Mouse (Mus musculus) heart, embryonic 14.5 days (tissue): ENCODE data around the gene Esrrg. TPM values are rescaled to one million over a fixed set of nuclear protein-coding genes. Genes with fewer than 3 reads are reported as not detected.
A peak's percentile ranks its signal among the peaks of the same experiment; 100 is the strongest.

Experiments used
- ATAC-seq: fragments of 200-750 bp; cut with Nextera tagmentation; 2 replicates; pipeline ENCODE4 v1.8.0; 2017; ENCODE audit warnings: low read depth, moderate TSS enrichment; ENCODE audit not compliant: insufficient number of reproducible peaks, insufficient read depth, low FRiP score
- H3K27ac ChIP-seq, 2 experiments: fragments of 200-500 bp in 1 of 2; fragments of 300-500 bp in 1 of 2; sonication (generic) in 1 of 2; replicated peaks in 1 of 2; 2 replicates each; pipeline ENCODE4 v1.5.1; 2012 to 2014; ENCODE audit warnings: low read depth in 2 of 2, low read length in 2 of 2, control low read depth in 1 of 2, mild to moderate bottlenecking in 1 of 2, mixed read lengths in 1 of 2; ENCODE audit not compliant: control insufficient read depth in 1 of 2, insufficient read depth in 1 of 2
- H3K27me3 ChIP-seq: fragments of 300-500 bp; sonication (generic); 2 replicates; pipeline ENCODE4 v1.6.1; 2014; ENCODE audit warnings: mild to moderate bottlenecking, low read length, control low read depth; ENCODE audit not compliant: control insufficient read depth, insufficient read depth
- H3K36me3 ChIP-seq: fragments of 300-500 bp; sonication (generic); 2 replicates; pipeline ENCODE4 v1.6.1; 2014; ENCODE audit warnings: mild to moderate bottlenecking, control low read depth, low read length, mixed read lengths; ENCODE audit not compliant: control insufficient read depth, insufficient read depth
- H3K4me1 ChIP-seq, 2 experiments: fragments of 200-500 bp in 1 of 2; fragments of 300-500 bp in 1 of 2; sonication (generic) in 1 of 2; 2 replicates each; pipeline ENCODE4 v1.6.1; 2012 to 2014; ENCODE audit warnings: low read length in 2 of 2, control low read depth in 1 of 2, mixed read lengths in 1 of 2; ENCODE audit not compliant: control insufficient read depth in 2 of 2, insufficient read depth in 2 of 2
- H3K4me2 ChIP-seq: fragments of 300-500 bp; sonication (generic); 2 replicates; pipeline ENCODE4 v1.6.1; 2014; ENCODE audit warnings: mild to moderate bottlenecking, low read length
- H3K4me3 ChIP-seq, 2 experiments: fragments of 200-500 bp in 1 of 2; fragments of 300-500 bp in 1 of 2; sonication (generic) in 1 of 2; 2 replicates each; pipeline ENCODE4 v1.5.1; 2012 to 2014; ENCODE audit warnings: low read length in 2 of 2, mild to moderate bottlenecking in 2 of 2, control low read depth in 1 of 2, low read depth in 1 of 2, moderate library complexity in 1 of 2; ENCODE audit not compliant: control insufficient read depth in 1 of 2, insufficient read depth in 1 of 2
- H3K9ac ChIP-seq: fragments of 300-500 bp; sonication (generic); 2 replicates; pipeline ENCODE4 v1.6.1; 2014; ENCODE audit warnings: mild to moderate bottlenecking, low read length
- H3K9me3 ChIP-seq: fragments of 300-500 bp; sonication (generic); 2 replicates; pipeline ENCODE4 v1.6.1; 2016; ENCODE audit warnings: low read length, control low read depth; ENCODE audit not compliant: control insufficient read depth
- WGBS: fragments of 180-500 bp; shearing (Covaris S2); extraction: QIAGEN DNeasy Blood & Tissue Kit; methylation state at CpG from one replicate; pipeline ENCODE4 v1.1.7; 2014; 5-methylcytosine and 5-hydroxymethylcytosine counted together
- polyA plus RNA-seq: library from polyadenylated mRNA; unstranded; fragments of >200 nt; fragmentation: Nextera tagmentation; extraction: Ambion mirVana; gene quantifications from 2 replicates; pipeline ENCODE4 v1.2.1, GENCODE M21; 2014

The Esrrg gene
- polyA plus RNA-seq, 1 experiment from 2014 or later = 31.2 TPM

- Histone ChIP-seq H3K4me3 (peak overlapping the region; percentile 67 to 73), H3K4me2 (peak overlapping the region; percentile 83), H3K4me1 (peaks cover 19 to 35% of the 10 kb centered on the region in 2 experiments), H3K9me3 (no peaks in the 10 kb centered on the region), H3K9ac (peak overlapping the region; percentile 94), H3K36me3 (no peaks in the 10 kb centered on the region), H3K27me3 (no peaks in the 10 kb centered on the region), H3K27ac (peak overlapping the region; percentile 76 to 89)
- ATAC-seq = no peak
- WGBS = 6% methylated on average over 24 of the region's 24 CpGs
These were observed 42.4 kb downstream of the Esrrg start for GRCm38 (mm10) chr1:187650786-187651687.

GRCm38 (mm10) chr1:187651688-187652241 lies 43.2 kb downstream of the Esrrg start:
- H3K9ac ChIP-seq = peak overlapping the region; percentile 94
- H3K4me2 ChIP-seq = peak overlapping the region; percentile 83
- H3K4me3 ChIP-seq = peak overlapping the region; percentile 67 to 73
- peak; percentile 75 for ATAC-seq
- no peaks in the 10 kb centered on the region for H3K9me3 ChIP-seq
- under 1% methylated on average over 47 of the region's 47 CpGs for WGBS
- H3K27me3 ChIP-seq = no peaks in the 10 kb centered on the region
- H3K36me3 ChIP-seq = no peaks in the 10 kb centered on the region
- H3K27ac ChIP-seq = peak overlapping the region; percentile 63 to 89
- H3K4me1 ChIP-seq = peaks cover 19 to 35% of the 10 kb centered on the region in 2 experiments

- H3K27ac ChIP-seq = peak overlapping the region; percentile 63 to 89
These were observed 43.9 kb downstream of the Esrrg start for GRCm38 (mm10) chr1:187652445-187652844.

GRCm38 (mm10) chr1:187653390-187653789 lies 44.8 kb downstream of the Esrrg start:
- ATAC-seq = no peak
- peak overlapping the region; percentile 54 to 89 for H3K27ac ChIP-seq
- H3K9ac ChIP-seq = peak overlapping the region; percentile 62
- 21% methylated on average over 9 of the region's 9 CpGs for WGBS
- H3K4me1 ChIP-seq = peaks cover 19 to 35% of the 10 kb centered on the region in 2 experiments
- H3K9me3 ChIP-seq = no peaks in the 10 kb centered on the region
- H3K27me3 ChIP-seq = no peaks in the 10 kb centered on the region
- no peaks in the 10 kb centered on the region for H3K36me3 ChIP-seq
- peak overlapping the region; percentile 16 to 67; a peak in 3 of 4 replicates for H3K4me3 ChIP-seq
- H3K4me2 ChIP-seq = peak overlapping the region; percentile 83

More at GRCm38 (mm10) chr1:187652445-187652844, 43.9 kb downstream of the Esrrg start:
- ATAC-seq = peak; percentile 18; the same call in 1 of the 2 replicates
- Histone ChIP-seq H3K4me1 (peaks cover 19 to 35% of the 10 kb centered on the region in 2 experiments), H3K9me3 (no peaks in the 10 kb centered on the region), H3K36me3 (no peaks in the 10 kb centered on the region), H3K4me2 (peak overlapping the region; percentile 83), H3K9ac (peak overlapping the region; percentile 94), H3K4me3 (peak overlapping the region; percentile 67 to 73), H3K27me3 (no peaks in the 10 kb centered on the region)
- WGBS = 6% methylated on average over 7 of the region's 7 CpGs

GRCm38 (mm10) chr1:187660963-187661362 lies 52.4 kb downstream of the Esrrg start:
- 38% methylated on average over 9 of the region's 9 CpGs for WGBS
- H3K27ac ChIP-seq = peak overlapping the region in 1 of 2 experiments; percentile 66; a peak in 2 of 4 replicates

GRCm38 (mm10) chr1:187662083-187662609 lies 53.6 kb downstream of the Esrrg start:
- H3K9ac ChIP-seq = peak overlapping the region; percentile 50; the same call in 1 of the 2 replicates
- H3K9me3 ChIP-seq = no peaks in the 10 kb centered on the region
- no peaks in the 10 kb centered on the region for H3K36me3 ChIP-seq
- peak overlapping the region; percentile 28 to 73 for H3K27ac ChIP-seq
- H3K4me1 ChIP-seq = peaks cover 17 to 51% of the 10 kb centered on the region in 2 experiments
- 22% methylated on average over 12 of the region's 12 CpGs for WGBS
- ATAC-seq = 0 out of 2 replicates have a peak, but pooled peaks have one; percentile 48
- no peaks in the 10 kb centered on the region for H3K27me3 ChIP-seq
- peak overlapping the region; percentile 54 for H3K4me2 ChIP-seq
- H3K4me3 ChIP-seq = peak overlapping the region; percentile 6 to 11

More at GRCm38 (mm10) chr1:187660963-187661362, 52.4 kb downstream of the Esrrg start:
- peaks cover 16 to 51% of the 10 kb centered on the region in 2 experiments for H3K4me1 ChIP-seq
- no peak overlapping the region for H3K9ac ChIP-seq
- no peaks in the 10 kb centered on the region for H3K36me3 ChIP-seq
- no peak overlapping the region for H3K4me2 ChIP-seq
- no peaks in the 10 kb centered on the region for H3K27me3 ChIP-seq
- no peak for ATAC-seq
- H3K4me3 ChIP-seq = no peak overlapping the region
- H3K9me3 ChIP-seq = no peaks in the 10 kb centered on the region

- no peak overlapping the region for H3K4me3 ChIP-seq
- no peak overlapping the region for H3K9ac ChIP-seq
- H3K4me1 ChIP-seq = peaks cover 17 to 51% of the 10 kb centered on the region in 2 experiments
- no peak for ATAC-seq
- H3K36me3 ChIP-seq = no peaks in the 10 kb centered on the region
- H3K4me2 ChIP-seq = peak overlapping the region; percentile 54; the same call in 1 of the 2 replicates
- WGBS = 76% methylated on average over 6 of the region's 6 CpGs
- H3K9me3 ChIP-seq = no peaks in the 10 kb centered on the region
- H3K27ac ChIP-seq = no peak overlapping the region
- H3K27me3 ChIP-seq = no peaks in the 10 kb centered on the region
These were observed 54.8 kb downstream of the Esrrg start for GRCm38 (mm10) chr1:187663376-187663775.
